Mouse (Mus musculus) testis, adult 10 weeks (tissue): Measurements from ENCODE around the gene Olfr592. TPM values are rescaled to one million over a fixed set of nuclear protein-coding genes. Genes with fewer than 3 reads are reported as not detected.

Source experiments
- polyA plus RNA-seq: library from polyadenylated mRNA; stranded (reverse); fragments of 350-450 nt; fragmentation: Illumina TruSeq; extraction: RNeasy Lipid Tissue Mini Kit (QIAGEN cat#74804); gene quantifications from one replicate; pipeline ENCODE4 v1.2.3, GENCODE M21; 2014; ENCODE audit warnings: low read depth, low replicate concordance

Gene Olfr592
- not detected for polyA plus RNA-seq

GRCm38 (mm10) chr7:103184503-103184902 is at the start of gene Olfr592:
Gene Olfr592, plus strand, starts transcription at chr7:103184803.

GRCm38 (mm10) chr7:103140579-103140978 is 44.0 kb upstream of the Olfr592 start, which contains the start of gene Olfr588-ps1:
Gene Olfr588-ps1, plus strand, starts transcription at chr7:103140879.

GRCm38 (mm10) chr7:103156256-103156655 is 28.3 kb upstream of the Olfr592 start, which contains the start of gene Olfr589:
Gene Olfr589, minus strand, starts transcription at chr7:103156356.

GRCm38 (mm10) chr7:103178240-103178639 is 6.4 kb upstream of the Olfr592 start, which contains the start of gene Olfr591:
Gene Olfr591, minus strand, starts transcription at chr7:103178340.

GRCm38 (mm10) chr7:103211562-103211961 is 27.0 kb downstream of the Olfr592 start, which contains the start of gene Olfr593:
Gene Olfr593, plus strand, starts transcription at chr7:103211862.

GRCm38 (mm10) chr7:103216696-103217095 is 32.1 kb downstream of the Olfr592 start, which contains the start of gene Olfr594:
Gene Olfr594, plus strand, starts transcription at chr7:103216996.

Other genes starting within 250 kb of the Olfr592 start
- gene Olfr573-ps1, start 242.2 kb upstream of the Olfr592 start, polyA plus RNA-seq = not detected
- not detected for gene Olfr574, start 236.3 kb upstream of the Olfr592 start, polyA plus RNA-seq
- gene Olfr575, start 226.0 kb upstream of the Olfr592 start, polyA plus RNA-seq = not detected
- gene Olfr576, start 222.1 kb upstream of the Olfr592 start, polyA plus RNA-seq = not detected
- not detected for gene Olfr577, start 208.9 kb upstream of the Olfr592 start, polyA plus RNA-seq
- gene Olfr578, start 195.5 kb upstream of the Olfr592 start, polyA plus RNA-seq = not detected
- not detected for gene Olfr582, start 146.8 kb upstream of the Olfr592 start, polyA plus RNA-seq
- not detected for gene Olfr583, start 133.5 kb upstream of the Olfr592 start, polyA plus RNA-seq
- not detected for gene Olfr584, start 102.9 kb upstream of the Olfr592 start, polyA plus RNA-seq
- not detected for gene Olfr585, start 87.1 kb upstream of the Olfr592 start, polyA plus RNA-seq
- not detected for gene Olfr586, start 59.2 kb upstream of the Olfr592 start, polyA plus RNA-seq
- not detected for gene Olfr588-ps1, start 43.9 kb upstream of the Olfr592 start, polyA plus RNA-seq
- gene Olfr589, start 28.4 kb upstream of the Olfr592 start, polyA plus RNA-seq = not detected
- not detected for gene Olfr591, start 6.5 kb upstream of the Olfr592 start, polyA plus RNA-seq
- gene Olfr593, start 27.1 kb downstream of the Olfr592 start, polyA plus RNA-seq = not detected
- gene Olfr594, start 32.2 kb downstream of the Olfr592 start, polyA plus RNA-seq = not detected
- gene Usp17ld, start 67.7 kb downstream of the Olfr592 start, polyA plus RNA-seq = not detected
- gene Olfr596, start 120.8 kb downstream of the Olfr592 start, polyA plus RNA-seq = not detected
- gene Olfr597, start 131.5 kb downstream of the Olfr592 start, polyA plus RNA-seq = not detected
- gene Olfr598, start 138.8 kb downstream of the Olfr592 start, polyA plus RNA-seq = not detected
- gene Olfr599, start 151.1 kb downstream of the Olfr592 start, polyA plus RNA-seq = not detected
- gene Olfr600, start 164.9 kb downstream of the Olfr592 start, polyA plus RNA-seq = not detected
- gene Olfr601, start 177.9 kb downstream of the Olfr592 start, polyA plus RNA-seq = not detected
- not detected for gene Olfr603, start 201.4 kb downstream of the Olfr592 start, polyA plus RNA-seq
- gene Usp17lc, start 230.3 kb downstream of the Olfr592 start, polyA plus RNA-seq = not detected